Mouse (Mus musculus) frontal cortex, postnatal 14 days (tissue): ENCODE data around the gene Ccnb1ip1.
A peak's percentile ranks its signal among the peaks of the same experiment; 100 is the strongest.
"Not testable (repeated sequence)": the region's sequence is repeated elsewhere in the genome, so short reads cannot be mapped to it uniquely, and the experiment has no call there.

ENCODE experiments used
- DNase-seq, 2 experiments: peaks; one replicate each; pipeline ENCODE4 v3.0.0; 2022; ENCODE audit warnings: low spot score in 2 of 2

Gene Ccnb1ip1

DNA sequence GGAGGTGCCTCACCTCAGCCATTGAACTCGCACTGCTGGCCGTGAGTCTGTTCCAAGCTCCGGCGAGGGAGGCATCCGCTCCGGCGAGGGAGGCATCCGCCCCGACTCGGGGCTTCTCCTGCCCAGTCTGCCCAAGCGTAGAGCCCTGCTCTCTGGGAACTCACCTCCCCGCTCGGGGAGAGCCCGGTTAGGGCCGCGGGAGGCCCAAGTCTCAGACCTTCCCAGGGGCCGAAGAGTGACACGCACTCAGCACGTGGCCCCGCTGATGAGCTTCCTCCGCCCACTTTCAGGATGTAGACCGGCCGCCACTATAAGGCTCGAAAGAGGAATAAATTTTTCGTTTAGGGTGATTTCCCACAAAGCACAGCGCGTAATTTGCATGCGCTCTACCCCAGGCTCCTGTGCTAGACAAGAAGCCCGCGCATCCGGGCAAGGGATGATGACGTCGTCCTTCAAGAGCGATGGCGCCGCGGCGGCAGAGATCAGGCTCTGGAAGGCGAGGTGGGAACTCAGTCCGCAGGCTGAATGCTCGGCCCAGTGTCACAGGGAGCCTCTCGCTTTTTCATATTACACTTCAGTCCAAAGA is at the start of gene Ccnb1ip1, which contains the start of gene Parp2:
Gene Ccnb1ip1, minus strand, starts transcription at position 246 of the 586 bp plus-strand sequence.
Gene Parp2, plus strand, starts transcription at position 355 of the 586 bp plus-strand sequence.
- DNase-seq, result peak; percentile 96 to 97

DNA sequence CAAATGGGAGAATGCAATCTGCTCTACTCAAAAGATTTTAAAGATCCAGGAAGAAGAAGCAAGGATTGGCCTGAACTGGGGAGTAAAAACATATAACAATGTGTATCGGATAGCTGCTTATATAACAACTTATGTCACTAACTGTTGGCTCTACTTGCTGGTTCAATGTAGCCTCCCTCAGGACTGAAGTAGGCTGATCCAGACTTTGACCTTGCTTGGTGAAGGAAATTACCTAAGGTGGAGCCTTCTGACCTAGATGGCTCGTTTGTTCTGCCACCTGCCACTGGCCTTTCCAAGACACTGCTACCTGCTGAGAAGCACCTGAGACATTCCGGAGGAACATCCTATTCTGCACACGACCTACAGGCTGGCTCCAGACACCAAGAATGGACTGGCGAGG is 48.3 kb upstream of the Ccnb1ip1 start:
- DNase-seq, result no peak

DNA sequence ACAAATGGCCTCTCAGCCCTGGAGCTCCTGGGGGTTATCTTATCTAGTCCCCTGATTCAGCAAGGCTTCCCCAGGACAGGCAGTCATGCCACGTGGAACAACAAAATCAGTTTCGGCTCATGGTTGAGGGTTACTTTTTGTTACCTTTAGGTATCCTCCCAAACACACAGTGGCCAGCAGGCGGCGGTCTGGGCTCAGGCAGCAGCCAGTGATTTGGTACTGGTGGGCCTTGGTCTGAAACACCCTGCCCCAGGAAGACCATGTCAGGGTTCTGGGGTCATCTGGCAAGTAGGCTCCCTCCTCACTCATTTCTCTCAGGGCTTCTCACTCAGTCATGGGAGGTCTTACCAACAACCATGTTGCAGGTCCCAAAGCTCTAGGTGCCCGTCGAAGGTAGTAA is 29.7 kb upstream of the Ccnb1ip1 start:
- no peak for DNase-seq

DNA sequence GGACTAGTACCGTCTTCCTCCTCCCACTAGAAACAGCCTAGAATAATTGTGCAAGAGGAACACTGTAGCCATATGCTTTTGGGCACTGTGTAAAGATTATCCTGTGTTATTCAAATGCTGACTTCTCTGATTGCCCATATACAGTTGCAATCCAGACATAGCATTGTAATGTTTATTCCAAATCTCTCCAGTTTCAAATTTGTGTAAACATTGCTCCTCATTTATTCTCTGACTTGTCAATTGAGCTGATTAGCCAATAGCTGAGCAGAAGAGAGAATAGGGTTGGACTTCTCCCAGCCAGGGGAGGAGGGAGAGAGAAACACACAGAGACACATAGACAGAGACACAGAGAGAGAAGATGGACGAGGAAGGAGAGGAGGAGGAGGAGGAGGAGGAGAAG is 26.9 kb upstream of the Ccnb1ip1 start:
- no peak for DNase-seq

DNA sequence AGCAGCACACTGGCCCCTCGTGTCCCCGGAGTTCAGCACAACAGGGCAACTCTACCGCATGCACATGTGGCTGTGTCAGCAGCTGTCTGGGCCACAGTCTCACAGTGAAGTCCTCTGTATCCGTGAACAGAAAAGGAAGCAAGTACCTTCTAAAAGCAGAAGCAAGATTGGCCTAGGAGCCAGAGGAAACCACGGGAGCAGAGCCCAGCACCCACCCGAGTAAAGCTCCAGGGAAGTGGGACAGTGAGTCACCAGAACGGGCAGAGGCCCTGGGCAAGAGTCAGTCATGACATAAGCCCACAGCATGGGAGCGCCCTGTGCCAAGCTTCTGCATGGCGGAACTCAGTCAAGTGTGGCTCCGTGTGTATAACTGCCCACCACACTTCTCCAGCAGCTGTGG is 26.4 kb upstream of the Ccnb1ip1 start:
- DNase-seq, result peak in 1 of 2 experiments; percentile 19

DNA sequence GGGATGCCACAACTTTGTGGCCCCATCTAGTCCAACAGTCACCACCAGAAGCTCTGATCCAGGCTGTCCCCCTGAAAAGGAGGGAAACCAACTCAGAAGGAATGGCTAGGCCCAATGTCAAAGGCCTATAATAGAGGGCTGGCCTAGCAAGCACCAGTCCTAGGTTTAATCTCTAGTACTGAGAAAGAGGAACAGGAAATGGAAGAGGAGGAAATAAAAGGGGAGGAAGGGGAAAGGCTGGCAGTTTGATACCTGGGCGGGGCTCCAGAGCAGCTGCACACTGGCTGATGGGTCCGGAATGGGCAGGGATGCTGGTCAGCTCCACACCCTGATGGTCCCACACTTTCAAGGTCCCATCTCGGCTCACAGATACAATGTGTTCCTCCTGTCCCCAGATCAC is 22.3 kb upstream of the Ccnb1ip1 start:
- DNase-seq, result no peak

DNA sequence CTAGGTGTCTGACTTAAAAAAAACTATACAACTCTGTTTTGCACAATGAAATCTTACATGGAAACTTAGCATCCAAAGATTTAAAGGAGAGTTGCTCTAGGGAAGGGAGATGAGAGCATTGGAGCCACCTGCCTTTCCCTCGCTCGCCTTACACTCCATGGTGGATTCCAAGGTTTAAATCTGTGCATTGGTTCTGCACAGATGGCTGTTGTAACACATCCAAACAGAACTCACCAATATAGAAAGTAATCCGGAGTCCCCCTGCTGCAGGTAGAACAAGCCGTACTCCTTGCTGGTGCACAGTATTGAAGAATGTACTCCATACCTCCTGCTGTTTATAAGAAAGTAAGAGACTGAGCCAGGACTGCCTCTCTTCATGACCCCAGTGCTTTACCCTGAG is 19.0 kb upstream of the Ccnb1ip1 start:
- DNase-seq, result no peak

DNA sequence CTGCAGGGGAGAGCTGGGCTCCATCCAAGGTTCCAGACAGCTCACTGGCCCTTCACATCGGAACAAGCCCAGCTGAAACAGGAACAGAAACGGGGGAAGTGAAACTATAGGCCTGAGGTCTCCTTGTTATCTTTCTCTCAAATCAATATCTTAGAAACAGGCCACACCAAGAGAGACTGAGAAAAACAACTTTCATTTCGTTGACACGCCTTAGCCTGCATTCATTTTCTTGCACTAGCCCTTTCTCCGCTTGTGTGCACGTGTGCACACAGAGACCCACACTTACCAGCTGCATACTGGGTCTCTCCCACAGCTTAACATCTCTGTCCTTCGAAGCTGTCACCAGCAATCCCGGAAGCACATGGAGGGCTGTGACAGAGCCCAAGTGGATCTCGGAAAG is 16.7 kb upstream of the Ccnb1ip1 start:
- no peak for DNase-seq

DNA sequence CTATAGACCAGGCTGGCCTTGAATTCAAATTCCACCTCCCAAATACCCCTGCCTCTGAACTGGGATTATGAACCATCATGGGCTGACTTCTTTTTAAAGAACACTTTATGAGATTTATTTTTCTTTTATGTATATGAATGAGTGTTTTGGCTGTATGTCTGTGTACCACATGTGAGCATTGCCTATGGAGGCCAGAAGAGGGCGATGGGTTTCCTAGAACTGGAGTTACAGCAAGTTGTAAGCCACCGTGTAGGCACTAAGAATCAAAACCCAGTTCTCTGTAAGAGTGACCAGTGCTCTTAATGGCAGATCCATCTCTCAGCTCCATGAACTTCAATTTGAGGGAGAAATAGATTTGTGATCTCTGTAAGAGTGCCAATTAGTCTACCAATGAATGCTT is 15.7 kb upstream of the Ccnb1ip1 start:
- no peak for DNase-seq

DNA sequence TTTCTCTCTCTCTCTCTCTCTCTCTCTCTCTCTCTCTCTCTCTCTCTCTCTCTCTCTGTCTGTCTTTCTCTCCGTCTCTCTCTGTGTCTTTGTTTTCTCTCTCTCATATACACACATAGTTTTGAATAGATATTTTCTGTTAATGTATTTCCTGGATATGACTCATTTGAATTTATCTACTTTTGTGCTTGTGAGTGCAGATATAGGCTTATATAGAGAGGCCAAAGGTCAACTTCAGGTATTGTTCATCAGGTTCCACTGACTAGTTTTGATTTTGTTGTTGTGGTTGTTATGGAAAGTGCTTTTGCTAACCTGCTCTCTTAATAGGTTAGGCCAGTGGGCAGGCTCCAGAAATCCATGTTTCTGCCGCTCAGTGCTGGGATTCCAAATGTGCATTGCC is 5.5 kb upstream of the Ccnb1ip1 start:
- DNase-seq, result no peak

DNA sequence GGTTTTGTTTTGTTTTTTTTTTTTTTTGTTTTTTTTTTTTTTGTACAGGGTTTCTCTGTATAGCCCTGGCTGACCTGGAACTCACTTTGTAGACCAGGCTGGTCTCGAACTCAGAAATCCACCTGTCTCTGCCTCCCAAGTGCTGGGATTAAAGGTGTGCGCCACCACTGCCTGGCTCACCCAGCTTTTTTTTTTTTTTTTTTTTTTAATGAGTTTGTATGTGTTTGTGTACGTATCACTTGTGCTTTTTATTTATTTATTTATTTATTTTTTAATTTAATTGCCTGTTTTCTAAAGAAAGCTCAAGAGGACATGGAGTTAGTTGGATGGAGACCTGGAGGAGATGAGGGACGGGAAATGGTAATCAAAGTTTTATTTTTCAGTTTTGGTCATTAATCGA is 1.1 kb downstream of the Ccnb1ip1 start:
- not testable (repeated sequence) for DNase-seq

DNA sequence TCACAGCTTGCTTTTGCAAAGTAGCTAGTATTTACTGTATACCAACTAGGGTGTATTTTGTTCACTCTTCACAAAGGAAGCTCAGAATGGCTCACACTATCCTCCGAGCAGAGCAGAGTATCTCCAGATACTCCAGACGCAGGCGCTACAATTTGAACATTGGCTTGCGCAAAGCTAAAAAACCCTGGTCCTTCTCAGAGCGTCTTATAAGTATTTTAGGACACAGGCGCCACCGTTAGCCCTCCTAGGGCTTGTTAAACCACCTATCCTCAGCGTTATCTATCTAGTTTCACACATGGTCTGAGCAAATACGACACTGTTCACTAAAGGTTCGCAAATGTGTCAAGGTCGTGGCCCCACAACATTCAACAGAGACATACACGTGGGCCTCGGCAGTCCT is 2.8 kb downstream of the Ccnb1ip1 start:
- DNase-seq, result no peak

DNA sequence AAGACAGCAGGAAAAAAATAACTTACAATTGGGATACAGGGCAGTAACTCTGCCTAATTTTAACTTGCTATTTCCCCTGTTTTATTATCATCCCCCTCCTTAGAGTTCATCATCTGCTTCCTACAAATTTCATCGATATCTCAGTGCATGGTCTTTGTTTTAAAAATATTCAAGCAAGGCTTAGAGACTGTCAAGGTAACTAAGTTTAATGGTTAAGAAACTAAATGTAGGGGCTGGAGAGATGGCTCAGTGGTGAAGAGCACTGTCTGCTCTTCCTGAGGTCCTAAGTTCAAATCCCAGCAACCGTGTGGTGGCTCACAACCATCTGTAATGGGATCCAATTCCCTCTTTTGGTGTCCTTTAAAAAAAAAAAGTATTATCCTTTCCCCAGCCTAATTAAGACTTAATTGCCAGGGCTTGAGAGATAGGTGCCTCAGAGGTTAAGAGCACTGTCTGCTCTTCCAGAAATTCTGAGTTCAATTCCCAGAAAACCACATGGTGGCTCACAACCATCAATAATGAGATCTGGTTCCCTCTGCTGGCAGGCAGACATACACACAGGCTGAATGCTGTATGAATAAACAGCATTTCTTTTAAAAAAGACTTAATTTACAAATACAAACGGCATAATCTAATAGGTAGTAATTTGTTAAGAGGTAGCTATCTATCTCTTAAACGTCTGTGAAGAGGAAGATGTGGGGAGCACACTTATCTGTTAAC is 4.5 kb downstream of the Ccnb1ip1 start:
- no peak for DNase-seq

DNA sequence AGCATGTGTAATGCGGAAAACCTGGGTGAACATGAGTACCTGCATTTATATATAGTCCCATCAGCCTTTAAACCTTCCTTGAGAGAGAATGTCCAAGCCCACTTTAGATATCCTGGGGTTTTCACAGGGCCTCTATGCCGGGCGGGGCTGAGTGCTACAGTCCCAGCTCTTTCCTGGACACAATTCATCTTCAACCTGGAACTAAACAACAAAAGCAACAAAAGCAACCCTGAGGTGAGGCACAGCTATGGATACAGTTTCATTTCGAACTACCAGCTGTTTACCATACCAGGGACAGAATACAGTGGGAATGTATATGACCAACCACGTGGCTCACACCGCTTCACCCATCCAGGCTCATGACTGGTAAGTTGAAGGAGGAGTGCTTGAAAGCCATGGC is 5.1 kb downstream of the Ccnb1ip1 start:
- DNase-seq, result no peak

DNA sequence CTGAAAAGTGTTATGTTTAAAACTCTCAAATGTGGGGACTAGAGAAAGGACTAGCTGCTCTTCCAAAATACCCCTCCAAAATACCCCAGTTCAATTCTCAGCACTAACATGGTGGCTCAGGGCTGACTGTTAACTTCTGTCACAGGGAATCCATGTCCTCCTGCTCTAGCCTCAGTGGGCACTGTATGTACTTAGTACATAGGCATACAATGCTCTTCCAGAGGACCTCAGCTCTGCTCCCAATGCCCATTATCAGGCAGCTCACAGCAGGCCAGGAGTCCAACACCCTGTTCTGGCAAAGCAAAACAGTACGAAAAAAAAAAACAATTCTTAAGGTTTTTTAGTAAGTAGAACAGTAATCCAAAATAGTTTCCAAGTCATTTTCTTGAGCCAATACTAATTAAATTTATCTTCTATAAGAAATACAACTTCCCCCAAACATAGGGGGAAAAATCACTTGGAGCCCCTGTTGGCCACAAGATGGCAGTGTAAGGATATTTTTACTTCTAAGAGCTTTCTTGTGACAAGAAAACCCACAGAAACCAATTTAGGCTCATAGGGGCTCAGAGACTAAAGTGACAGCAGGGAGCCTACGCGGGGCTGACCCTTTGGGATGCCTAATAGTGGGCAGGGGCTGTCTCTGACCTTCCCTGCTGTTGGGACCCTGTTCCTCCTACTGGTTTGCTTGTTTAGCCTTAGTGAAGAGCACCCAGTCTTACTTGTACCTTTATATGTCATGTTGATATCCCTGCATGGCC is 7.9 kb downstream of the Ccnb1ip1 start:
- peak in 1 of 2 experiments; percentile 25 for DNase-seq

DNA sequence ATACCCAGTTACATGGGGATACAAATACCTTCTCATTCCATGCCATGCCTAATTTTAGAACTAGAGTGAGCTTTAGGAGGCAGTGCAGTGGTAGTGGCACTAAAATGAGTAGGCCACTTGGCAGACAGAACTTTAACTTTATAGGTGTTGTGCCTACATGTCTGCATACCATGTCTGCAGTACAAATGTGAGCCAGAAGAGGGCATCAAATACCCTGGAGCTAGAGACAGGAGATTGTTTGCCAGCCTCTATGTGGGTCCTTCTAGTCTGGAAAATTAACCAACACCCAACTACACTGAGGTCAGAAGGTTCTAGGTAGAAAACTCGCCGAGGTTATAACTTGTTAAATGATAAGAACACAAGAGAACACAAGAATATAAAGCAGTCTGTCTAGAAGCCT is 9.0 kb downstream of the Ccnb1ip1 start:
- DNase-seq, result no peak

DNA sequence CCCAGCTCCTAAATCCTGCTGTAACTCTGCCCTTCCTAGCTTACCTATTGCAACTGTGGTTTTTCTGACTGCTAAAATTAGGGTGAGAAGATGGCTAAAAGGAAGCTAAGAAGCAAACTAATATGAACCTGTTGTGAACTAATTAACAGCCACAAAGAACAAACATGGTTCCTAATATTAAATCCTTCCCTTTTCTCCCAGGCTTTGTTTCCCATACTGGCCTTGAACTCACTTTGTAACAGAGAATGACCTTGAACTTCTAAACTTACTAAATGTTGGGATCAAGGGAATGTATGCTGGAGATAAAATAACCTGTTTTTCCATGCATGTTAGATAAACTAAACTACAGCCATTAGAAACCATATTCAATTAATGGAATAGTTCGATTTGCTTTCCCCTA is 11.1 kb downstream of the Ccnb1ip1 start:
- DNase-seq, result no peak

DNA sequence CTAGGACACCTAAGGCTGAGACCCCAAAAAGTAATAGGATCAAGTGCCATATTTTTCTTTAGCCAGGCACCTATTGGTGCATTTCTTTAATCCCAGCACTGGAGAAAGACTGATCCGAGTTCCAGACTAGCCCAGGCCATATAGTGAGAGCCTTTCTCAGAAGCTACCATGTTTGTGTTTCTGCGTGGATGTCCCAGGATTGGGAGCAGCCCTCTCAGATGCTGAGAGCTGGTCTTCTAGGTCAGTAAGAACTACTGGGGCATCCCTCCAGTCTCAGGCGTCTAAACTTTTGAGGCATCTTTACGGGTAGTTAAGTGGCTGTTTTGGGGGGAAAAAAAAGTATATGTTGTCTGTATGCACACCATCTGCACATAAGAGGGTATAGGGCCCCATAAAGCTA is 11.6 kb downstream of the Ccnb1ip1 start:
- DNase-seq, result no peak

DNA sequence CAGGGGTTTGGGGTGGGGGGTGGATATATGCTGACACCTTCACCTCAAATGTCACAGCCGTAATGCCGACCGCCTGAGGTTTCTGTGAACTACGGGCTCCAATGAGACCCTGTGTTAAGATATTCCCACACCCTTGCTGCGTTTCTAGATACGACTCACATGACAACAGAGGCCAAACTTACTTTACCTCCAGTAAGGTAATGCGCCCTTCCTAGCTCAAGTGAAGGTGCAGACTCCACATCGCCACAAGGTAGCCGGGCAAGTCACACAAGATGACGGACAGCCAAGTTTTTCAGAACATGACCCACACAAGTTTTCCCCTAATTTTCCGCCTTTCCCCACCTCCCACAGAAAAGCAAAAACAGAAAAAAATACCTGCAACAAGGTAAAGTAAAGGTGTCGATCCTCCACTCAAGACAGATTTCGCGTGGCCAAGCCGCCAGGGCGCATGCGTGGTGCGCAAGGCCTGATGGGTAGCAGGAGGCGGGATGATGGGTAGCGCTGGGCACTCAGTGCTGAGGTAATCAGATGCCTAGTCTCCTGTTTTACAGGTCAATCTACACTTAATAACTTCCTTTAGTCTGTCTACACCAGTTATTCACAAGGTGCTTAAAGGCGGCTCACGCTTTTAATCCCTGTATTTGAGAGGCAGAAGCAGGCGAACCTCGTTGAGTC is 12.1 kb downstream of the Ccnb1ip1 start:
- DNase-seq, result no peak

DNA sequence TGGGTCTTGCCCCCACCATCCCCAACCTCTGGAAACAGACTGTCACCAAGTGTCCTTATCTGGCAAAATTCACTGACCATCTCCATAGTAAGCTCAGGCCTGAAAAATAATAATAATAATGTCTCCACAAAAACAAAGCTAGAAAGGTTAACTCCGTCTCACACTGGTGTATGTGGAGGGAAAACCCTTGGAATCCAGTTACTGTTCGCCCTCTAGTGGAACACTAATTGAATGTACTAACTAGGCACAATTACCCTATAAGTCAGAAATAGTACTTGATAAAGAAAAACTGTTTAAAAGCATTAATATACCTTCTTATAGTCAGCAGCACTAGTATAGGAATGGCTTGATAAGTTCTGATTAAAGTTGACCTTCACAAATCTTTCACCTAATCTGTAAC is 19.4 kb downstream of the Ccnb1ip1 start:
- no peak for DNase-seq

DNA sequence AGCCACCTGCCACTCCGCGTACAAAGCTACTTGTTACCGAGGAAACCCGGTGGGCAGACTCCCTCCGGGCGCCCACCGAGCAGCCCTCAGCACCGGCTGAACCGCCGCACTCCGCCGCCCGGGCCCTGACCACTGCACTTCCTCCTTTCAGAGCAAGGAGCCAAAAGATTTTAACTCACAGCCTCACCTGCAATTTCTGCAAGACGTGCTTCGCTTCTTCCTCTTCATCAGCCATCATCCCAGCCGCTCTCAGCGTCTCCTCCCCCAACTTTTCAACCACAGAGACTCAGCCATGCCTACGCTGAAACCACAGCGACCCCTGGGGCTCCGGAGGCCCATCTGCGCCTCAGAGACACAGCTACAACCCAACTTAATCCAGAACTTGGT is 22.3 kb downstream of the Ccnb1ip1 start, which contains the start of gene Ttc5:
Gene Ttc5, minus strand, starts transcription at position 269 of the 387 bp plus-strand sequence.
- peak; percentile 77 to 78 for DNase-seq
